Mouse (Mus musculus) gastrocnemius, adult 2 months (tissue): ENCODE results near the gene Lcn4. TPM values are rescaled to one million over a fixed set of nuclear protein-coding genes. Genes with fewer than 3 reads are reported as not detected.

Source experiments
- DNase-seq: peaks from one replicate; pipeline ENCODE4 v3.0.0; 2022
- H3K27ac ChIP-seq: fragments of 200-600 bp; 2 replicates; pipeline ENCODE4 v1.8.1; 2022; ENCODE audit warnings: mild to moderate bottlenecking
- H3K4me3 ChIP-seq: fragments of 200-600 bp; 2 replicates; pipeline ENCODE4 v1.8.1; 2022; ENCODE audit warnings: mild to moderate bottlenecking, moderate library complexity
- CTCF ChIP-seq: fragments of 200-600 bp; IDR thresholded peaks from 2 replicates; pipeline ENCODE4 v1.8.1; 2022; ENCODE audit warnings: antibody characterized with exemption, mild to moderate bottlenecking, moderate library complexity
- intact Hi-C: fragments of 180-260 bp; cut with DNase I; formaldehyde crosslinking; loops from one replicate; pipeline ENCODE4 v1.15.1; 2025
- total RNA-seq, 2 experiments: library from RNA; stranded (reverse); gene quantifications; 2 replicates each; pipeline ENCODE4 v1.2.3; 2021

The Lcn4 gene
- total RNA-seq, 2 experiments from 2014 or later = not detected

DNA sequence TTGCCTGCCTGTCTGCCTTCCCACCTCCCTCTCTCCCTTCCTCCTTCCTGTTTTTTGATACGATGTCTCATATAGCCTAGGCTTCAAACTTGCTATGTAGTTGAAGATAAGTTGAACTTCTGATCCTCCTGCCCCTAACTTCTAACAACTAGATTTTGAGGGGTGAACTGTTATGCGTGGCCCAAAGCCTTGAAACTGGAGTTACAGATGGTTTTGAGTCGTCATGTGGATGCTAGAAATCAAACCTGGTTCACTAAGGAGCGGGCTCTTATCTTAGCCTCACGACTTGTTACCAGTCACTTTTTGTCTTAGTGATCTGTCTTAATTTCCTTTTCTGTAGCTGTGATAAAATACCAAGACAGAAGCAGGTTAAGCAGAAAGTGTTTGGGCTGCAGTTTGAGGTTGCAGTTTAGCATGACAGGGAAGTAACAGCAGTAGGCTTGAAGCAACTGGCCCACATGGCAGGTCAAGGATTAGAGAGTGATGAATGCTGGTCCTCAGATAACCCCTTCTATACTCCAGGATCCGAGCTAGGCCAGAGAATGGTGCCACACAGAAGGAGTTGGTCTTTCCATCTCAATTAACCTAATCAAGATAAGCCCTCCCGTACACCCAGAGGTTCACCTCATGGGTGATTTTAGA, 30.0 kb downstream of the Lcn4 start:
- no peak for DNase-seq
- no peak for TF ChIP-seq CTCF
- intact Hi-C loops = loop anchor here (2.0 to 10.0 kb wide), 2 partner anchors 46 to 394 kb away; no protein-coding TSS in a partner anchor
- peak overlapping the region; percentile 90 for H3K27ac ChIP-seq
- H3K4me3 ChIP-seq = no peak overlapping the region

- Histone ChIP-seq H3K27ac (peak overlapping the region; percentile 90), H3K4me3 (peak overlapping the region; percentile 85)
- intact Hi-C loops = loop anchor here (2.0 to 10.0 kb wide), 2 partner anchors 45 to 395 kb away; no protein-coding TSS in a partner anchor
- peak; percentile 100 for TF ChIP-seq CTCF
- peak; percentile 98 for DNase-seq
These were observed 30.9 kb downstream of the Lcn4 start for GRCm38 (mm10) chr2:26639838-26640830.

DNA sequence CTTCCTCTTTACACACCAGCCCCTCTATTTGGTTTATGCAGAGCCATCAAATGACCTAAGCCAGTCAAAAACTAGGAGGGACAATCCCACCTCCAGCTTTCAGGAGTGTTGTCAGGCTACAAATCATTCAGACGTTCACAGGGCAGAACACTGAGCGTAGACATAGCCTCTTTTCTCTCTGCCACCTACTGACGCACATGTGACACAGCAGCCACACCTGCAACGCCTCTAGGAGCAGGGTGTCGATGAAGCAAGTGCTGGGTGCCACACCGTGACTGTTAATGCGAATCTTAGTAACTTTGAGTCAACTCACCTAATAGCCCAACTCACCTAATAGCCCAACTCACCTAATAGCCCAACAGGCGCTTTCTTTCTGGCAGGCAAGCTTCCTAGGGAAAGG, 32.0 kb downstream of the Lcn4 start:
- peak; percentile 50 for TF ChIP-seq CTCF
- DNase-seq = no peak
- peak overlapping the region; percentile 46; the same call in 1 of the 2 replicates for H3K27ac ChIP-seq
- peak overlapping the region; percentile 85 for H3K4me3 ChIP-seq
- intact Hi-C loops = no loop called here

GRCm38 (mm10) chr2:26638572-26638971, 32.5 kb downstream of the Lcn4 start:
- TF ChIP-seq CTCF = no peak
- DNase-seq = no peak
- Histone ChIP-seq H3K27ac (peak overlapping the region; percentile 46; the same call in 1 of the 2 replicates), H3K4me3 (peak overlapping the region; percentile 85)
- intact Hi-C loops = no loop called here

GRCm38 (mm10) chr2:26638039-26638438, 33.0 kb downstream of the Lcn4 start:
- intact Hi-C loops = no loop called here
- Histone ChIP-seq H3K4me3 (peak overlapping the region; percentile 85), H3K27ac (no peak overlapping the region; the same call in 1 of the 2 replicates)
- no peak for DNase-seq
- no peak for TF ChIP-seq CTCF

DNA sequence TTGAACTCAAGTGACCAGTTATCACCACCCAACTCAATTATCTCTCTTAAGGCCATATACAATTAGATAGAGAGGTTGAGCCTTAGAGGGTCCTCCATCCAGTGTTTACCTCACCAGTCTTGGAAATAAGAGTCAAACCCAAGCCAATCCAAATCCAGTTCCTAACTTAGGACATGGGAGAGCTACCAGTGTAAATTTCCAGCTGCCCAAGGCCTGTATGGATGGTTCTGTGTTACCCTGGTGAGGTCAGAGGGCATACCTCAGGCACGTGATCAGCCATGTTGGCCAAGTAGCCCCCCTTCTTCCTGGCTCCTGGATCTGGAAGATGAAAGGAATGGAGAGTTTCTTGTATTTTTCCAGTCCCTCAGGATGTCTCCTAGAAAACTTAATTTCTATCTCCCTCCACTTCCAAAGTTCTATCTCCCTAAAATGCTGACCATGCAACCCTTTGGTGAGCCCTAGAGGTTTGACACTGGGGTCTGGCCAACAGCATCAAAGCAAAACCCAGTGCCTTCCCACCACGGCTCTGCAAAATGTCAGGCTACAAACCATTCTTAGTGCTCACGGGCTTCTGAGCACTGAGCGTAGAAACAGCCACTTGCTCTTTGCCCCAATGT, 33.7 kb downstream of the Lcn4 start:
- intact Hi-C loops = no loop called here
- H3K4me3 ChIP-seq = no peak overlapping the region; the same call in 1 of the 2 replicates
- DNase-seq = no peak

DNA sequence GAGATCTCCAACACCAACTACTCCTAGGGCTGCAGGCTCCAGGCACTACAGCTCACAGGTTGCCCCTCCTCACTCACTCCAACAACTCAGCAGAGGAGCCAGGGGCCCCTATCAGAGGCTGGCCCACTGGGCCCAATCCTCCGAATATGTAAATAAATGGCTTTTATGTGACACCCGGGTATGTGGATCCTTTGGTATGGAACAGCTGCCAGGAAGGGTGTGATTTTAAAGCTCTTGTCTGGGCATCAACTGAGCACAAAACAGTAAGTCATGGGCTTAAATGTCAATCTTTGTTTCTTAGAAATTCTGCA, 34.8 kb downstream of the Lcn4 start:
- no peak for DNase-seq
- intact Hi-C loops = no loop called here

More for the DNA sequence above, 33.7 kb downstream of the Lcn4 start:
- no peak for TF ChIP-seq CTCF
- H3K27ac ChIP-seq = no peak overlapping the region

GRCm38 (mm10) chr2:26635489-26636324, 35.4 kb downstream of the Lcn4 start:
- intact Hi-C loops = no loop called here
- Histone ChIP-seq H3K4me3 (no peak overlapping the region), H3K27ac (no peak overlapping the region)
- no peak for DNase-seq
- TF ChIP-seq CTCF = no peak

More for the DNA sequence above, 34.8 kb downstream of the Lcn4 start:
- no peak for TF ChIP-seq CTCF
- Histone ChIP-seq H3K27ac (no peak overlapping the region), H3K4me3 (no peak overlapping the region)

- DNase-seq = no peak
- intact Hi-C loops = no loop called here
- TF ChIP-seq CTCF = no peak
- no peak overlapping the region for H3K4me3 ChIP-seq
- no peak overlapping the region for H3K27ac ChIP-seq
These were observed 36.2 kb downstream of the Lcn4 start for GRCm38 (mm10) chr2:26634629-26635488.

DNA sequence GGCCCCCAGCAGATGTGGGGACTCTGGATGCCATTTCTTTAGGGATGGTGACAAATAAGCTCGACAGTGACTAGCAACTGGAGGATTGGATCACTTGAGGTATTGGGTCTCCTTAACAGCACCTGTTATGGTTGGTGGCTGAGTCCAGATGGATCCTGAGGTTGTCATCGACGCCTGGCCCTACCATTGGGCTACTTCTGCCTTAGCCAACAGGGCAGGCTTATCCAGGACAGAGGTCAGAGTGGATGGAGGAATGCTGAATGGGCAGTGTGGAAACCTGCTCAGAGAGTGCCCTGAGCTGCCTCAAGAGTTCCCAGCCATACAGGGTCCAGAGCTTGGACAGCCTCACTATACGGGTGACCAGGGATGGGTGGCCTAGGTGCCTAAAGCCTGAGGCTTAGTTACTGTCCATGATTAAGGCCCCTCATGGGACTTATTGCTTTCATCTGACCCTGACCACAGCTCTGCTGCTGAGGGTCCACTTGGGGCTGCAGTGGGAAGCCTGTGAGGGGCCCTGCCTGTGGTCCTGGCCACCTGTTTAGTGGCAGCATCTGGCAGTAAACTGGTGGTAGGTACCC, 37.0 kb downstream of the Lcn4 start:
- intact Hi-C loops = no loop called here
- DNase-seq = no peak
- H3K4me3 ChIP-seq = no peak overlapping the region
- TF ChIP-seq CTCF = no peak
- no peak overlapping the region for H3K27ac ChIP-seq
